Comparison of ENCODE assay signal across 9 mouse cellular contexts in the genomic region with DNA sequence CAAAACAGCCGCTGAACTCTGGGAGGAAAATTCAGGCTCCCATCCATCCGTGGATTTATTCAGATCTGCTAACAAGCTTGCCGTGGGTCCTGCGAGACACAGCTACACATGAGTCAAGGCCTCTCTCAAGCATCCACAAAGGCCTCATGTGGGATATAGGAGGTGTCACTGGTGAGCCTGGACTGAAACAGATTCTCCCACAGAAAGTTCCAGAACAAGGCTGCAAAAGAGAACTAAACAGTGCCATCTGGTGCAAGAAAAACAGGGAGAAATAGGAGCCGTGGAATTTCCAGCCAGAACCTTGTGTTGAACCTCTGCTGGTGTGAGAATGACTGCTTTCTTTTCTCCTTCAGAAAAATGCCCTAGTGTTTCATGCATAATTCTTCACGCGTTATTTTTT.
A peak's percentile ranks its signal among the peaks of the same experiment; 100 is the strongest.
DNase-seq lines count a peak whose midpoint lies in the region; ATAC-seq lines count a peak whose summit lies in the region.
"Had no signal": no experiment of that assay in that cellular context is flagged by ENCODE, and none has a peak within 500 bp of the region (broad histone marks: within the 10 kb centered on the region; RNA-seq: fewer than 3 reads in every experiment).

No protein-coding gene starts in this region.

- intact Hi-C loops in left cerebral cortex, postnatal 4 days (cut with DNase I): loop anchor here (10.0 kb wide), 2 partner anchors 579 to 1681 kb away; no protein-coding TSS in a partner anchor

- no peak overlapping the region for H3K4me2 ChIP-seq in forebrain, embryonic 14.5 days (ENCODE audit: low read length)
- H3K4me2 ChIP-seq in forebrain, embryonic 15.5 days (replicated peaks): no peak overlapping the region

- ATAC-seq in forebrain, embryonic 14.5 days: no peak
- no peak for ATAC-seq in forebrain, embryonic 15.5 days (replicated peaks)

- no peaks in the 10 kb centered on the region for H3K4me1 ChIP-seq in forebrain, embryonic 14.5 days (ENCODE audit: control insufficient read depth, insufficient read depth, low read length)
- peaks cover 28% of the 10 kb centered on the region for H3K4me1 ChIP-seq in forebrain, embryonic 15.5 days

- DNase-seq in forebrain, embryonic 14.5 days (ENCODE audit: low spot score): peak; percentile 70
- DNase-seq in lung, postnatal 10 days: peak; percentile 47
- DNase-seq in lung, adult 18-20 months: no peak
- peak; percentile 10 to 38 for DNase-seq in frontal cortex, postnatal 25 days (ENCODE audit: low spot score in 2 of 2)
- peak; percentile 11 for DNase-seq in left cerebral cortex, postnatal 4 days
- DNase-seq in ovary, postnatal 10 days (ENCODE audit: low spot score): no peak
- DNase-seq in liver: no peak

- H3K4me3 ChIP-seq in forebrain, embryonic 14.5 days (ENCODE audit: low read depth, low read length): no peak overlapping the region
- no peak overlapping the region for H3K4me3 ChIP-seq in forebrain, embryonic 15.5 days

- no peak overlapping the region for H3K27ac ChIP-seq in forebrain, embryonic 14.5 days (ENCODE audit: low read depth, low read length)
- no peak overlapping the region for H3K27ac ChIP-seq in forebrain, embryonic 15.5 days (replicated peaks)

- 67% methylated on average over 7 of the region's 7 CpGs for WGBS in forebrain, embryonic 14.5 days
- WGBS in forebrain, embryonic 15.5 days: 59% methylated on average over 7 of the region's 7 CpGs

- no peaks in the 10 kb centered on the region for H3K27me3 ChIP-seq in forebrain, embryonic 14.5 days (replicated peaks; ENCODE audit: control insufficient read depth, insufficient read depth, low read length)
- H3K27me3 ChIP-seq in forebrain, embryonic 15.5 days: no peaks in the 10 kb centered on the region
- H3K27me3 ChIP-seq: CH12.LX had no signal

- H3K9ac ChIP-seq in forebrain, embryonic 14.5 days (ENCODE audit: low read length): no peak overlapping the region
- H3K9ac ChIP-seq in forebrain, embryonic 15.5 days (replicated peaks): no peak overlapping the region

- H3K36me3 ChIP-seq in forebrain, embryonic 14.5 days (ENCODE audit: control insufficient read depth, insufficient read depth, low read length): no peaks in the 10 kb centered on the region
- H3K36me3 ChIP-seq in forebrain, embryonic 15.5 days: no peaks in the 10 kb centered on the region

- no peaks in the 10 kb centered on the region for H3K9me3 ChIP-seq in forebrain, embryonic 14.5 days (replicated peaks; ENCODE audit: control insufficient read depth, low read length)
- no peaks in the 10 kb centered on the region for H3K9me3 ChIP-seq in forebrain, embryonic 15.5 days

Comparison
In these comparisons a context has a peak if more than half of its experiments do, and no peak if none do; other contexts are left out.
1. DNase-seq: peak in forebrain, embryonic 14.5 days (single experiment), lung, postnatal 10 days (single experiment), frontal cortex, postnatal 25 days (2 of 2) and left cerebral cortex, postnatal 4 days (single experiment); none in lung, adult 18-20 months (0 of 2), ovary, postnatal 10 days (single experiment) and liver (single experiment).